Mouse (Mus musculus) liver, postnatal 0 days (tissue): ENCODE results near the gene Klhl5.

Experiments
- CTCF ChIP-seq: sonication (generic); IDR thresholded peaks from 2 replicates; pipeline ENCODE4 v1.5.1; 2016; ENCODE audit warnings: antibody characterized with exemption, low read depth
- EP300 ChIP-seq: IDR thresholded peaks from 2 replicates; pipeline ENCODE4 v1.6.1; 2016; ENCODE audit warnings: antibody characterized with exemption, low read depth, mild to moderate bottlenecking

DNA sequence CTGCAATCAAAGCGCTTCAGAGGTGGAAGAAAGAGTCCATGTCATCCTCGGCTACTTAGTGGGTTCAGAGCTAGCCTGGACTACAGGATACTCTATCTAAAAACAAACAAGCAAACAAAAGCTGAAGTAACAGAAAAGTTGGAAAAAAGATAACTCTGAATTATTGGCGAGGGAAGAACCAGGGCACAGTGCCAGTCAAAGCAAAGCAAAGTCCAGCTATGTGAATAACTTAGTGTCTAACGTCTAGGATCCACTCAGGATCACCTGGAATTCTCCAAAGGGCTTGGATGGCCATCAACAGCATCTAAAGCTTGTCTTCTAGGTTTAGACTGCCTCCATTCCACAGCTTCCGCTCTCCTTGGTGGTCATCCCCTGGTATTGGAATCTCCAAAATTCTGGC lies 9.9 kb upstream of the Klhl5 start:
- TF ChIP-seq CTCF (no peak), EP300 (no peak)
